Mouse (Mus musculus): ENCODE results near the gene Sf3b1.
"Not testable (repeated sequence)": the region's sequence is repeated elsewhere in the genome, so short reads cannot be mapped to it uniquely, and the experiment has no call there.

The Sf3b1 gene

DNA sequence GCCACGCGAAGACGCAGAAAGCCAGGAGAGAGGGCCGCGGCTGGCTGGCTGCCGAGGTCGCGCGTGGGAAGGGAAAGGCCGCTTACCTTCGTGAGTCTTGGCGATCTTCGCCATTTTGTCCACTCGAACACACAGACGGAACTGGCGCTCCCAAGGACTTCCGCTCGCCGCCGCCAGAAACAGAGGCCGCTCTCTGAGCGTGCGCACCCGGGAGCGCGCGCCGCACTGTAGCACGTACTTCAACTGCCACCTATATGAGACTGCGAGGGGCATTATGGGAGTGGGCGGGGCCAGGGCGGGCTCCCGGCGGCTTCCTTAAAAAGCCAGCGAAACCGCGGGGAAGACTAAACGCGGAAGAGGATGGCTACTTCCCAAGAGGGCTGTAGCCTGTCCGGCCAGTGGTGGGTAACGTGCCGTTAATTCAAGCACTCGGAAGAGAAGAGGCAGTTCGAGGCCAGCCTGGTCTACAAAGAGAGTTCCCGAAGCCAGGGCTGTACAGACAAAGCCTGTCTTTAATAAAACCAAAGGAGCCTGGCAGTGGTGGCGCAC is at the start of gene Sf3b1:
Sf3b1 (minus strand) TSS at position 229 of the 549 bp plus-strand sequence.
- peak; percentile 65 for DNase-seq (ENCODE audit: low spot score)

- no peak for DNase-seq (ENCODE audit: low spot score)
Measured at GRCm38 (mm10) chr1:55076395-55076743, 49.1 kb upstream of the Sf3b1 start.

DNA sequence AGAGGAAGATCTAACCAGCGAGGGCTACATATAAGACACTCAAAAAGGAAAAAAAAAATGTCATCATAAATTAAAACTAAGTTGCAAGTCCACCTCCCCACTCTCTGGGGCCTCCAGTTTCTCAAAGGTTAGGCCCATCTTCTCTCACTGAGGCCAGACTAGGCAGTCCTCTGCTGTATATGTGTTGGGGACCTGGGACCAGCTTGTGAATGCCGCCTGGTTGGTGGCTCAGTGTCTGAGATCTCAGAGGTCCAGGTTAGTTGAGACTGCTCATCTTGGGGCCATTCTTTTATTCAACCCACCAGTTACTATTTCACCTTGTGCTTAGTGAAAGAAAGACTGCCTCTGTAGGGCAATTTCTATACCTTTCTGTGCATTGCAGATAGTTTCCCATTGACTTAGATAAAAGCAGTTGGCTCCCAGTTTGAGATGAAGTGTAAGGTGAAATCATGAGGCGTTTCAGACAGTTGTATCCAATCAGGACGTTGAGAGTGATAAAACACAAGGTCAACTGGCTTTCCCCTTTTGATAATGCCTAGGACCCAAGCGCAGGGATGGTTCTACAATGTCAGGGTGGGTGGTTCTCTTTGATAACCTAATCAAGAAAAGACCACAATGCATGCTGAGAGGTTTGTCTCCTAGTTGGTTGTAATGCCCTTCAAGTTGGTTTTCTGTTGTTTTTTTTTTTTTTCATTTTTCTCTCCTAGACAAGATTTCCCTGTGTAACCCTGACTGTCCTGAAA is 48.5 kb upstream of the Sf3b1 start:
- DNase-seq (ENCODE audit: low spot score) = no peak

DNA sequence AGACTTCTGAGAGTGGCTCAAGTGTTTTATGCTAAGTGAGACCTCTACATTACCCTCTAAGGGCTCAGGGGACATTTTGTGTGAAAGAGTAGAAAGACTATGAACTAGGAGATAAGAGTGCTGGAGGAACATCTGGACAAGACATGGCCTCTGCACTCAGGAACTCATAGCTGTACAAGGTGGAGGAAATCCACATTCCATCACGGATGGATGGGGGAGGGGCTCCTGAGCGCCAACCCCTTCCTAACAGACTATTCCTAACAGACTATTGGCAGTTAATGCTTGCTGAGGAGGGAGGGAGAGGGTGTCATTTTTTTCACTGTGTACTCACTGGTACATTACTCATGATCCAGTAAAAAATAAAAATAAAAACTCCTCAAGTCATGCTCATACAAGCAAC is 47.5 kb upstream of the Sf3b1 start:
- DNase-seq (ENCODE audit: low spot score) = no peak

DNA sequence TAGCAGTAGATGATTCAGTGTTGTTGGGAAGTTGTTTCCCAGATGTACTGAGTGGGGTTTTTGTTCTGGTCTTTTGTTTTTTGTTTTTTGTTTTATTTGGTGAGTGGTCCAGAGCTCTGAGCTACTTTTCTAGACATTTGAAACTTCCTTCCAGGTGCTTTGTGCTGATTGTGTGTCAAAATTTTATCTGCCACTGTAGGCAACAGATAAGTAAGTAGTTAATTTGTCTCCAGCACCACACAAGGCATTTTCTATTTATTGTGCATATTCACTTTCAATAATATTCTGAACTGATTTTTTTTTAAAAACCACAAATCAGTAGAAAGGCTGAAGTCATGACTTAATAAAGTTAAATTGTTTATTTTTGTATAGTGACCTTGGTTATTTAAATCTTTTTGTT is 45.0 kb upstream of the Sf3b1 start:
- DNase-seq (ENCODE audit: low spot score) = not testable (repeated sequence)

DNA sequence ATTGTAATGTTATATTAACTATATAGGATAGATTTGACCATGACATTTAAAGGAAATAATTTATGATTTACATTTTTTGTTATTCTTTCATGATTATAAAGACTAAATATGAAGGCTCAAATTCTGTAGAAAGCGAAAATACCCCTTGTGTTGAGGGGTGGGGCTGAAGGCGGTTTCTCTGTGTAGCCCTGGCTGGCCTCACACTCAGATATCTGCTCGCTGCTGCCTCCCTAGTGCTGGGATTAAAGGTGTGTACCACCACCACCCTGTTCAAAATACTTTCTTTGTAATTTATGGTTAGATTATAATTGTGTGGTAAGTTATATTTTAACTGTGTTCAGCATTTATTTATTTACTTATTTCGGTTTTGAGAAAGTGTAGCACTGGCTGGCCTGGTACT is 34.5 kb upstream of the Sf3b1 start:
- DNase-seq (ENCODE audit: low spot score) = no peak

- DNase-seq (ENCODE audit: low spot score) = no peak
Measured at GRCm38 (mm10) chr1:55061099-55061498, 33.8 kb upstream of the Sf3b1 start.

DNA sequence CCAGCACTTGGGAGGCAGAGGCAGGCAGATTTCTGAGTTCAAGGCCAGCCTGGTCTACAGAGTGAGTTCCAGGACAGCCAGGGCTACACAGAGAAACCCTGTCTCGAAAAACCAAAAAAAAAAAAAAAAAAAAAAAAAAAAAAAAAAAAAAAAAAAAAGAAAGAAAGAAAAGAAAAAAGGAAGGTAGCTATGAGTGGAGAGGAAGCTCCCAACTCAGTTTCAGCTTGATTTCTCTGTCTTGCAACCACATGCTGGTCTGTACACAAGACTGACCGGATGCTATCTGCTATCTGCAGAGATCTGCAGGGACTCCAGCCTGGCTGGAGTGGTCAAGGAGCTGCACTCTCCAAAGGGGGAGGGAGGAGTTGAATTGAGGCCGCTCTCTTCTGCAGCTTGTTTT is 31.1 kb upstream of the Sf3b1 start:
- not testable (repeated sequence) for DNase-seq (ENCODE audit: low spot score)

- no peak for DNase-seq (ENCODE audit: low spot score)
Measured at GRCm38 (mm10) chr1:55055322-55056115, 28.2 kb upstream of the Sf3b1 start.

DNA sequence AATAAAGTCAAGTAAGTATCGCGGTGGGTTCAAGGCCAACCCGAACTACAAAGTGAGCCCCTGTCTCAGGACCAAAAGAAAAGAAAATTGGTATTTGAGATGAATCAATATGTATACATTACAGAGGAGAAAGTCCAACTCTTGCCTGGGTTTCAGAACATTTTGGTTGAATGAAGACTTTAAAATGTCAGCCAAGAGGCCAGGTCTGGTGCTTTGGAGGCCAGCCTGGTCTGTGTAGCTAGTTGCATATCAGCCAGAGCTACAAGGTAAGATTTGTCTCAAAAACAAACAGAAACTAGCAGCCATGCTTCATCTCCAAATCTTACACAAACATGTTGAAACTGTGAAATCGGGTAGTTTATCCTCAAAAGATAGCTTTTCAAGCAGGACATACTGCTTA is 26.3 kb upstream of the Sf3b1 start:
- DNase-seq (ENCODE audit: low spot score) = no peak

- DNase-seq (ENCODE audit: low spot score) = peak; percentile 61
Measured at GRCm38 (mm10) chr1:55053005-55053404, 25.7 kb upstream of the Sf3b1 start.

DNA sequence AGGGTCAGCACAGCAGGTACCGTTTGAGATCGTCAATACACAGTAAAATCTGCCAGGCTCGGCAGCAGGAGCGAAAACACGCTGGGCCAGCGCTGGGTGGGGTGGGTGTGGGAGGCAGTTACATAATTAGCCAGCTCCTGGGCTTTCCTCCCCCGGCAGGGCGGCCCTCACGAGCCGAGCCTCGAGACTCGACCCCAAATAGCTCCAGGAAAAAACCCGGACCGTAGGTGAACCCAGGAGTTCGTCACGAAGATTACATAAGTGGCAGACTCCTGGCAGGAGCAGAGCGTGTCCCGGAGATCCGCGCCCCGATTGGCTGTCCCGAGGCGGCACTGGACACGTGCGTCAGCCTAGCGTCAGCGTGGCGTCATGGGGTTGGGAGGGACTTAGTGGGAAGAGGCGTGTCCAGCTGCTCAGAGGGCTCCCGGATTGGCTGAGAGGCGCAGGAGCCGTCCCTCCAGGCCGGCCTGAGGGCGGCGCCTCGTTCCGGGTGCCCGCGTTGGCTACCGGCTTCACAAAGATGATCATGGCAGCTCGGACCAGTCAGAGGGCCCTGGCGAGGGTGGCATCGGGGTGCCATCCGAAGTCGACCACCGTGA is 25.2 kb upstream of the Sf3b1 start, which contains the start of gene Coq10b:
Coq10b (plus strand) TSS at position 416 of the 599 bp plus-strand sequence.
- peak; percentile 98 for DNase-seq (ENCODE audit: low spot score)

- no peak for DNase-seq (ENCODE audit: low spot score)
Measured at GRCm38 (mm10) chr1:55051671-55052070, 24.4 kb upstream of the Sf3b1 start.

GRCm38 (mm10) chr1:55048841-55049587 is 21.7 kb upstream of the Sf3b1 start:
- DNase-seq (ENCODE audit: low spot score) = no peak

GRCm38 (mm10) chr1:55043164-55043563 is 15.9 kb upstream of the Sf3b1 start:
- DNase-seq (ENCODE audit: low spot score) = no peak

DNA sequence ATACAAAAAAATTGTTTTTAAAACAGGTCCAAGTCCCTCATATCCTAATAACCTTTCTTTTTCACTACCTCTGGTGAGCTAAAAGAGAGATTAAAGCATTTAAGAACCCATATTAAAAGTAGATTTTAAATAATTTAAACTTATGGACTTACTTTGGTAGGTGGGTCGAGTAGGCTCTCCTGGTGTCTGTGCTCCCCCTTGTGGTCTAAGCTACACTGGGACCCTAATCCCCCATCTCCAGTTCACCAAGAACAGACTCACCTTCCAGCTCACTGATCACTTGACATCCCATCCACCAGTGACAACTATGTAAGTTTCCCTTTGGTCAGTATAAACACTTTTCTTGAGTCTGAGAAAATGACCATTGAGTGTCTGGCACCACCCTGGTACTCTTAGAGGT is 15.0 kb upstream of the Sf3b1 start:
- DNase-seq (ENCODE audit: low spot score) = no peak

- no peak for DNase-seq (ENCODE audit: low spot score)
Measured at GRCm38 (mm10) chr1:55041691-55042090, 14.4 kb upstream of the Sf3b1 start.

DNA sequence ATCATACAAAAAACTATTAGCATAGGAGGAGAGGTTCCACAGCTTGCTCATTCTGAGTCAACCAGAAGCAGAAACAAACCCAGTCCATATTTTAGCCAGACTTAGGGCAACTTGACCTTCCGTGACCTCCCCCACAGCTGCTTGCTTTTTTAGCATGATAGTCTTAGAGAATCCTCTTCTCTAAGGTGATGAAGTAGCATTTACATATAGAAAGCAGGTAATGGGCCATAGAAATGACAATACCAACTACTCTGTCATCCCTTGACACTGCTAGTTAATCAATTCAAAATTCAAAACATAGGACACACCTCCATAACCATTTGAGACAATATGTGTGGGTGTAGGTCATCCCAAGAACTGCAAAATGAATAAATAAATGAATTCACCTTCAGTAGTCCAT is 12.7 kb upstream of the Sf3b1 start:
- no peak for DNase-seq (ENCODE audit: low spot score)

- DNase-seq (ENCODE audit: low spot score) = no peak
Measured at GRCm38 (mm10) chr1:55031026-55031779, 3.9 kb upstream of the Sf3b1 start.

- no peak for DNase-seq (ENCODE audit: low spot score)
Measured at GRCm38 (mm10) chr1:55029446-55029845, 2.2 kb upstream of the Sf3b1 start.
